Mouse (Mus musculus) megakaryocyte, embryonic 14.5 days (primary cell): ENCODE measurements around the gene Ahdc1.

Experiments
- FLI1 ChIP-seq: IDR thresholded peaks from 2 replicates; pipeline ENCODE4 v1.6.1; 2012; ENCODE audit warnings: low read length, inconsistent platforms, mixed read lengths
- GATA1 ChIP-seq: IDR thresholded peaks from 3 replicates; pipeline ENCODE4 v1.6.1; 2012; ENCODE audit warnings: mixed read lengths, low read length, inconsistent platforms, borderline replicate concordance

GRCm38 (mm10) chr4:133113351-133113882 lies 102.4 kb downstream of the Ahdc1 start:
- no peak for TF ChIP-seq FLI1
- no peak for TF ChIP-seq GATA1
